Mouse (Mus musculus): ENCODE results near the gene Ddx25. TPM values are rescaled to one million over a fixed set of nuclear protein-coding genes. Genes with fewer than 3 reads are reported as not detected.

The Ddx25 gene
- 10 to 100 TPM; 13.8 to 14.7 TPM for total RNA-seq (2021)
- long read RNA-seq, experiment 1, full-length matches to known transcripts: 55 of 65 reads
- long read RNA-seq, experiment 1, partial matches to known transcripts: 7 of 65 reads
- long read RNA-seq, experiment 1, other reads (novel, unspliced or antisense): 3 of 65 reads
- long read RNA-seq, experiment 2, full-length matches to known transcripts: 63 of 91 reads
- long read RNA-seq, experiment 2, partial matches to known transcripts: 3 of 91 reads
- long read RNA-seq, experiment 2, other reads (novel, unspliced or antisense): 25 of 91 reads

- peak; percentile 77 to 81 for DNase-seq (ENCODE audit: low spot score in 2 of 2)
Observed at GRCm38 (mm10) chr9:35558257-35559008, at the start of gene Ddx25, which contains the start of gene Pus3. TSS of gene Ddx25 (minus strand) at chr9:35558528. TSS of gene Pus3 (plus strand) at chr9:35558595.

DNA sequence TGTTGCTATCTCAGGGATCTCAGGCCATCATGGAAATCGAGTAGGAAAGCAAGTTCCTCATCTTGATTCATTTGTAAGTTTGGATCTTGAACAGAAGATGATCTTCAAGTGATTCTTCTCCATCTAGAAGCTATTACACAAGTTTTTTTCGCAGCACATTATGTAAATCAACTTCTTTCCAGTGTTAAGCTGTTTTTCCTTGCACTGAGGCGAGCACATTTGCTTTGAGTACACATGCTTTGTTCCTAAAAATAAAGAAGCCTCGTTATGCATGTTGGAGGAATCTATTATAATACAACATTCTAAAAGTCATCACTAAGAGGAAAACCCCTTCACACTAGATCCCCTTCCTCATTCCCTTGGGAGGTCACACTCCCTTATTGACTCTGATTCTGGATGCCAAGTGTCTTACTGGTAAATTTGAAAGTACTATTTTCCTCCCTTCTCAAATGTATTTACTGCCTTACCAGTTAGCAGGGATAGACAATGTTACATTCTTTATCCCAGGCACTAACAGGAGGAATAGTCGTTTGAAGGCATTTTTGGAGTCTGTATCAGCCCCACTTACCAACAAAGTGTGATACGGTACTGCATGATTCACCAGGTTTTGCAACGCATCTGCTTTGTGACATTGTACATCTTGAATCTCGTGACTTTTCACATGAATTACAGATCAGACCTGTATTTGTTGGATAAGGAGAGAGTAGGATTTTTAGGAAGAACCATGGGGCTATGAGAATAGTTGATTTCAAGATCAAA lies 49.5 kb upstream of the Ddx25 start:
- DNase-seq (ENCODE audit: low spot score in 2 of 2): peak in 1 of 2 experiments; percentile 11

- peak in 1 of 2 experiments; percentile 44 for DNase-seq (ENCODE audit: low spot score in 2 of 2)
Observed at GRCm38 (mm10) chr9:35592903-35593302, 34.6 kb upstream of the Ddx25 start.

DNA sequence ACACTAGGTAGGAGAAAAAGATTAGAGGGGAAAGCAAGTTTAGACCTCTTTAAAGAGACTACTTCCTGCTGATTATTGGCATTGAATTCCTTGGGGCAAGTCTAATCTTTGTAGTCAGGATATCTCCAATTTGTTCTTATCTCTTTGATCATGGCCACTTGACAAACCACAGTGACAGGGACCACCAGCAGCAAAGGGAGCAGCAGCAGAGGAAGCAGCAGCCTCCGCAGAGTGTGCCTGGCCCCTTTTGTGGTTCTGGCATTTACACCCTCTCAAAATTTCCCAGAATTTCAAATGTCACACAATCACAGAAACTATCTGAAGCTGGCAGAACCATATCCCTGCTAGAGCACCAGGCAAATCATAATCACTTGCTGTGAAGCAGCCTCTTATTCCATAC lies 29.3 kb upstream of the Ddx25 start:
- no peak for DNase-seq (ENCODE audit: low spot score in 2 of 2)

- DNase-seq (ENCODE audit: low spot score in 2 of 2): no peak
Observed at GRCm38 (mm10) chr9:35574416-35574815, 16.1 kb upstream of the Ddx25 start.

DNA sequence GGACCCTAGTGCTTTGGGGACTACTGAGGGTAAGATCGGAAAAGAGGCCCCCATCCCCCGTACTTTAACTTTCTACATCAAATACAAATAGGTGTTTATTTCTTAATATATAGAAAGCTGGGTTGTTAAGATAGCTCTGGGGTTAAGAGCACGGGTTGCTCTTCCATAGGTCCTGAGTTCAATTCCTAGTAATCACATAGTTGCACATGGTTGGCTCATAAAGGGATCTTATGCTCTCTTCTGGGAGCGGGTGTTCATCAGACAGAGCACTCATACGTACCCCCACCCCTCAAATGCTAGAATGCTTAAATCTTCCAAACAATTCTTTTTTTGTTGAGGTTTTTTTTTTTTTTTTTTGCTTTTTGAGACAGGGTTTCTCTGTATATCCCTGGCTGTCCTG lies 12.3 kb upstream of the Ddx25 start:
- DNase-seq (ENCODE audit: low spot score in 2 of 2): no peak

- DNase-seq (ENCODE audit: low spot score in 2 of 2): peak; percentile 87 to 95
Observed at GRCm38 (mm10) chr9:35569571-35570534, 11.5 kb upstream of the Ddx25 start, which contains the start of the genes Pate2 and Hyls1. TSS of gene Pate2 (plus strand) at chr9:35570284. TSS of gene Hyls1 (minus strand) at chr9:35570398.

DNA sequence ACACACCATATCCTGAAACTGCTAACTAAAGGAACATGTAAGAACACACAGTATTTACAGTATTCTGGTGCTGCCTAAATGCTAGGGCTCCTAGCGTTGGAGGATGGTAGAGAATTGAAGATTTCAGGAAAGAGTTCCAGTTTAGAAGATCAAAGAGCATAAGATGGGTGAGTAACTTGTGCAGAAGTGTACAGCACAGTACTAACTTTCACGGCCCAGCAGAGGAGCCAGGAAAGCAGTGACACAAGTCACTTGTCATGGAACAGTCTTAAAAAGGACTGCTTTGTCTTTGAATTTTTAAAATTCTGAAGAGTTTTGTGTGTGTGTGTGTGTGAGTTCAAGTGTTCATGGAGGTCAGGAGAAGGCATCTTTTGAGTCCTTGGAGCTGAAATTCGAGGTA lies 9.7 kb upstream of the Ddx25 start:
- DNase-seq (ENCODE audit: low spot score in 2 of 2): no peak

GRCm38 (mm10) chr9:35564536-35565240 lies 6.4 kb upstream of the Ddx25 start:
- DNase-seq (ENCODE audit: low spot score in 2 of 2): no peak

DNA sequence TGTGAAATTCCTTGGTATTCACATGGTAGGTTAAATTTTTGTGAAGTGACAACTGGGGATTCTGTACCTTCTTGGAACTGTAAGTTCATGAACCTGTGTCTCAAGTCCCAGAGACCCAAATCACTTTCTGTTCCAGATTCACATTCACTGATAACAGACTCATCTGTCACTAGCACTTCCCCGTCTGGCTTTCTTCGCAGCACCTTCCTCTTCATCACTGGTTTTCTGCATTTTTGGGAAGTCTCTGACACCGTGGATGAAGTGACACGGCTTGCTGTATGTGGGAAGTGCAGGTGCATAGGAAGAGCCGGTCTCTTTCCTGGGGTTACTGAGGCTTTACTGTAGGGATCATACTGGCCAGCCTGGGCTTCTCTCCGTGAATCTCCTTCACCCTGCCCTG lies 3.3 kb upstream of the Ddx25 start:
- no peak for DNase-seq (ENCODE audit: low spot score in 2 of 2)

GRCm38 (mm10) chr9:35561076-35561475 lies 2.7 kb upstream of the Ddx25 start:
- DNase-seq (ENCODE audit: low spot score in 2 of 2): no peak

DNA sequence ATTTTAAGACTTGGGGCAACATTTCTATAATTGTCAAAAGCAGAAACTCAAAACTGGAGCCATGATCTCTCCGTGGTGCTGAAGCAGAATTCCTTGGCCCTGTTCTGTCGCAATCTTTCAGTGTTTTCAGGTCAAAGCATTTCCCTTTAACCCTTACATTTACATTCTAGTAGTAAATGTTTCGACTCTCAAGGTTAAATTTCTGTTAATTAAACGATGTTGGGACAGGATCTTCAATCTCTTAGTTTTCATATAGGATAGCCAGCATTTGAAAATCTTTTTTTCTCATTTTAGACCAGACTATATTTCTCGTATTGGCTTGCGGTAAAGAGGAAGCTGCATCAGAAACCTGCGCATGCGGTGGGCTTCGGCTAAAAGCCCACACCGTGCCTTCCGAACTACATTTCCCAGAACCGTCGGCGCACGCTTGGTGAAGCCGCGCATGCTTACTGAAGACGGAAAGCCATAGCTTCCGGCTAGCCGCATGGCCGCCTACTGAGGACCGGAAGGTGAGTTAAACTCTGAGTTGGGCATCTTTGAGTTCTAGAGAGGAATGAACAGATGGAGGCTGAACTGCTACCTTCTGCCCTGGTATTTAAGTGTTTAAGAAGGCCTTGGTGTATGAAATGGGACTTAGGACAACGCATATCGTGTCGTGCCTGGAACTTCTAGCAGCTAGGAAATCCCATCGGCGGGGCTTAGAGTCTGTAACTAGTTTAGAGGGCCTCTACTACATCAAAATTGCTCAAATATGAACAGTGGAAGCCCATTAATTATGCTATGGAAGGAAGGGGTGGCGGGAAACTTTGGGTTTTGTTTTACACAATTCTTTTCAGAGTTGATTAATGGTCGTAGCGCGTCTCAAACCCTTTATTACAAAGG lies 922 bp upstream of the Ddx25 start:
- peak; percentile 81 to 93 for DNase-seq (ENCODE audit: low spot score in 2 of 2)

DNA sequence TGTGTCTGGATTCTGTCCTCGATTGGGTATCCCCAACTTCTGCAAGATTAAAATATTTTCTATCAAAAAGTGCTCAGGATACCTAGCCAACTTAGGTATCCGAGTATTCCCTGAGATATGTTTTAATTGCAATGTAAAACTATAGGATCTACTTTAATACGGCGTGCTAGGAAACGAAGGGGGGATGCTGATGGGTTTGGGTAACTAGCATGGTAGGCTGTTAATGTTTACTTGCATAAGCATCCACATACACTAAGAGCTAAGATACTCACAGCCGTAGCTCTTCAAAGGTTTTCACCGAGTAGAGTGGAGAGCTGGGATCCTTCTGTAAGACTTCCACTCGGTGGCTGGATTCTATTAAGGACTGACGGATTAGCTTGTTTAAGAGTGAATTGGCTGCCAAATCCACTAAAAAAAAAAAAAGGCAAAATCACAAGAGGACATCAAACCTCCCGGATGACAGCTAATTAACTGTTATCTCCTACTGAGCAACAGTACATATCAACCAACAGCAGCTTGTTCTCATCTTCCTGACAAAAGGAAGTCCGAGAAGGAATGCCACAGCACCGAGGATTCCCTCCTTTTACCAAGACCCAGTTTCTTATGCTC lies 1.7 kb downstream of the Ddx25 start:
- DNase-seq (ENCODE audit: low spot score in 2 of 2): no peak

DNA sequence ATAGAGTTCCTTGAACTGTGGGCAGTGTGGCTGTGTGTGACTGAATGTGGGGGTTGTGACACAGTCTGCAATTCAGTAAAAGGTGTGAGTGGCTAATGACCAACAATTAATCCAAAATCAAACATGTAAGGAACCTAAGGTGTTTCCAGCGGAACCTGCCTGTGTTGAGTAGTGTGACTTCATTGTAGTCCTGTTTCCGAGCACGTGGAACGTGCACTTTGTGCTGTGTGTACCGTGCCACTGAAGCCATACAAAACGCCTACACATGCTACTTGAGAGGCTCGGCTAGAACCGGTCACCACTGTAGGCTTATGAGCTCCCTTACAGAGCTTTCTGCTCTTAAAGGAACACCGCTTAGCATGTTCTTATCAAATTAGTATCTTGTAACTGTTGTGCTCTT lies 9.9 kb downstream of the Ddx25 start:
- no peak for DNase-seq (ENCODE audit: low spot score in 2 of 2)

DNA sequence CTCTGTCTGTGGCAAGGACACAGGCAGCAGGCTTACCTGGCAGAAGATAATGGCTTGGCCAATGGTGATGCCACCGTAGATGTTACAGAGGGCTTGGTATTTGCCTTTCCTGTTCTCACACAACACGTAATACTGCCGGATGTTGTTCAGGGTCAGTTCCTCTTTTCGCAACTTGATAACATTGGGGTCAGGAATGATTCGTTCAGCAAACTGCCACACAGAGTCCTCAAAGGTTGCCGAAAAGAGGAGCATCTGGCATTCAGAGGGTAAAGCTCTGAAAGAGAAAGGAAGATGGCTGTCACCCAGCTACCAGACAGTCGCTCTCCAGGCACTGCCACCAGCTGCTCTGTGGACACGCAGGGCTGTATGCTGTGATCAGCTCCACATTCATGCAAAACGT lies 11.6 kb downstream of the Ddx25 start:
- no peak for DNase-seq (ENCODE audit: low spot score in 2 of 2)

- no peak for DNase-seq (ENCODE audit: low spot score in 2 of 2)
Observed at GRCm38 (mm10) chr9:35545704-35546103, 12.6 kb downstream of the Ddx25 start.

- no peak for DNase-seq (ENCODE audit: low spot score in 2 of 2)
Observed at GRCm38 (mm10) chr9:35544666-35545065, 13.7 kb downstream of the Ddx25 start.

- DNase-seq (ENCODE audit: low spot score in 2 of 2): no peak
Observed at GRCm38 (mm10) chr9:35543099-35543860, 15.0 kb downstream of the Ddx25 start.

Measured in layer of hippocampus, postnatal 14 days (tissue).